Mouse (Mus musculus) adrenal gland, postnatal 36 days (tissue): ENCODE results near the gene Kxd1. TPM values are rescaled to one million over a fixed set of nuclear protein-coding genes. Genes with fewer than 3 reads are reported as not detected.

ENCODE experiments used
- DNase-seq, 2 experiments: peaks; one replicate each; pipeline ENCODE4 v3.0.0; 2021; ENCODE audit warnings: mixed read lengths in 1 of 2
- total RNA-seq, 2 experiments: library from RNA; stranded (reverse); gene quantifications; 2 replicates each; pipeline ENCODE4 v1.2.3; 2021

The Kxd1 gene
- total RNA-seq, 2 experiments from 2014 or later: 63.2 to 89.1 TPM

DNA sequence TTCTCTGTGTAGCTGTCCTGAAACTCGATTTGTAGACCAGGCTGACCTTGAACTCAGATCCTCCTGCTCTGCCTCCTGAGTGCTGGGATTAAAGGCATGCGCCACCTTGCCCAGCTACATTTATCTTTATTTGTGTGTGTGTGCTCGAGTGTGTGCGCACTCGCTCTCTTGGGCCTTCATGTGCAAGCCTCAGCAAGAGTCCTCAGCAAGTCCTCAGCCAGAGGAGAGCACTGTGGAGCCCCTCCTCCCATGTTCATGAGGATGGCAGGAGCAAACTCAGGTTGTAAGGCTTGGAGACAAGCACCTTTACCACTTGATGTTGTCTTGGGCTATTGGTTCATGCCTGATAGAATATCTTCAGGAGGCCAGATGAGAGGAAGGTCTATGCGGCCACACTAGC lies 20.0 kb upstream of the Kxd1 start:
- DNase-seq: no peak

DNA sequence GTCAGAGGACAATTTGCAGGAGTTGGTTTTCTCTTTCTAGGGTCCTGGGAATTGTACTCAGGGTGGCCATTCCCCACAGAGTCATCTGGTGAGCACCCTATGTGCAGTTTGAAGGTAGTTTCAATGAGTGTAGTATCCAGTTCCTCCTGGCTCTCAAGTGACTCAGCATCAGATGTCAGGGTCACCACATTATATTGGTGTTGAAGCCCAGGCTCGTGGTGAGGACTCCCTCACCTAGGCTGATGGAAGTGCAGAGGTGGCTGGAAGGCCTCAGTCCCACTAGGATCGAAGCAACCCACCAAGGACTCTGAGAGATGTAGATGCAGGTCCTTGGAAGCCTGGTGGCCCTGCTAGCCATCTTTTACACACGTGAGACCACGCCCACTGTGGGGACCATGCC lies 18.7 kb upstream of the Kxd1 start:
- DNase-seq: no peak

DNA sequence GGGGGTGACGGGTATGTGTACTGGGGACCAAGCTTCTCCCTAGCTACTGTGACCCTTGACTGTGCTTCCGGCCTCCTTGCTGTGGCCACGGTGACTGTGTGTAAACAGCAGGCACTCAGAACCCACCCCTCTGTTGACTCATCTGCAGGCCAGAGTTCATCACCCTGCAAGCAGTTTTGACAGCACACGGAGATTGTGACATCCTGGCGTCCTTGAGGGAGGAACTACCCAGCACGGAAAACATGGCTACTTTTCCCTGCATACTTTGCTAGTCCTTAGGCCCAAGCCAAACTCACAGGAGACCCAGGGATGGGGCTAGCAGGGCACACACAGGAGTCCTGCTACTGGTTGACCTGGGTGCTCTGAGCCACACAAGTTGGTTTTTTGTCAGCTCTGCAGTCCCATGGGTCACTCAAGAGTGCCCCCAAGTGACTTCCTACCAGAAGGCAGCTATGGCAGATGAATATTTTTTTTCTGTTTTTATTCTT lies 16.5 kb upstream of the Kxd1 start:
- peak; percentile 85 to 86 for DNase-seq

DNA sequence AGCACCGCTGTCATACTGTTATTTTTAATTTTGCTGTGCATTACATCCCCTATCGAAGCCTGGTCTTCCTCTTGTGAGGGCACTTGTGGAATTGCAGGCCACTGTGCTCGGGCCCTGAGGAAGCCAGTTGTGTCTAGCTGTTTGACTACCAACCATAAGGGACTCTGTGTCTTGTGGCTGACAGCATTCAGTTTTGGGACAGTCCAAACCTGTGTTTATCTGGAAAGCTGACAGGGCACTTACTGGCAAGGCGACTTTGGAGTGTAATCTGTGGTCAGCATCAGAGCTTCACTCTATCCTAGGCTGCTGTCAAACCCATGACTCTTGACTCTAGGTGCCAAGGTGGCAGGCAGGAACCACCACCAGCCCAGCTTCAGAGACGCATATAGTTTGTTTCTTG lies 13.3 kb upstream of the Kxd1 start:
- no peak for DNase-seq

DNA sequence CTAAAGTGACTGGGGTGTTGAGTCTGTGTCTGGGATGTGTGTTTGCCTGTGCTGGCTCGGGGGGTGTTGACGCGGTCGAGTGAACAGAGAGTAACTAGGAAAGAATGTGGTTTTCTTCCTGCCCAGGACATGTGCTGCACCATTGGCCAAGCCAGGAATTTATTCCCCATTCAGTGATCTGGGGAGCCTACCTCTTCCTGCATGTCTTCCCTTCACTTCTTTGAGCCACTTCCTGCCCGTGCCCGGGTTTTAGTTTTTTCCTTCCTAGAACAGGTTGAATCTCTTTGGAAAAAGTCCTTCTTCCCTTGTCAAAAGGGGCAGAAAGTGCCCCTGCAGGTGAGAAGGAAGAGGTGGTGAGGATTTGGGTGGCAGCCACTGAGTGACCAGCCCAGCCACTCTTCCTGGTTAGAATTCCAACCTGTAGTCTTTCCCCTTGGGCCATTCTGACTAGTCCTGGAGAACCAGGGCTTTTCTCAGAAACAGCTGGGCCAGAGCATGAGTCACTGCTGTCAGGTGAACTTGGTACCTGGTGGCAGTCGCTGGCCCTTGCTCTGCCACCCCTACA lies 12.8 kb upstream of the Kxd1 start:
- DNase-seq: peak in 1 of 2 experiments; percentile 58

DNA sequence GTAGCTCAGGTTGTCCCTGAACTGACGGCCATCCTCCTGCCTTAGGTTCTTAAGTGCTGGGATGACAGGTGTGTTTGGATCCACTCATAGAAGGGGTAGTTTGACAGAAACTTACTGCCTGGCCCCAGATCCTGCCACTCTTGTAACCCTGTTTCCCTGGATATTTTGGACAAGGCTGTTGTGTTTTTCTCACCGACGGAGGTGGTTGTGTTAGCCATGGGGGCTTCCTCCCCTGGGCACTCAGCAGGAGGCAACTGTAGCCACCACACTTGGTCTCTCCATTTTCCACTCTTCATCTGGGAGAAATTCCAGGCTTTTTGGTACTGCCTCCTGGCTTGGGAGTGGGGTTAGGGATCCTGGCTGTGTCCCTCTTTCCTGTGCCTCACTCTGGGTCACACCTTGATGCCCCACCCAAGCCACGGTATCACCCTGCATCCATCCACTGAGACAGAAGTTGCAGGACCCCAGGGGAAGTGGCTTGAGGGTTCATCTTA lies 12.3 kb upstream of the Kxd1 start:
- DNase-seq: no peak

DNA sequence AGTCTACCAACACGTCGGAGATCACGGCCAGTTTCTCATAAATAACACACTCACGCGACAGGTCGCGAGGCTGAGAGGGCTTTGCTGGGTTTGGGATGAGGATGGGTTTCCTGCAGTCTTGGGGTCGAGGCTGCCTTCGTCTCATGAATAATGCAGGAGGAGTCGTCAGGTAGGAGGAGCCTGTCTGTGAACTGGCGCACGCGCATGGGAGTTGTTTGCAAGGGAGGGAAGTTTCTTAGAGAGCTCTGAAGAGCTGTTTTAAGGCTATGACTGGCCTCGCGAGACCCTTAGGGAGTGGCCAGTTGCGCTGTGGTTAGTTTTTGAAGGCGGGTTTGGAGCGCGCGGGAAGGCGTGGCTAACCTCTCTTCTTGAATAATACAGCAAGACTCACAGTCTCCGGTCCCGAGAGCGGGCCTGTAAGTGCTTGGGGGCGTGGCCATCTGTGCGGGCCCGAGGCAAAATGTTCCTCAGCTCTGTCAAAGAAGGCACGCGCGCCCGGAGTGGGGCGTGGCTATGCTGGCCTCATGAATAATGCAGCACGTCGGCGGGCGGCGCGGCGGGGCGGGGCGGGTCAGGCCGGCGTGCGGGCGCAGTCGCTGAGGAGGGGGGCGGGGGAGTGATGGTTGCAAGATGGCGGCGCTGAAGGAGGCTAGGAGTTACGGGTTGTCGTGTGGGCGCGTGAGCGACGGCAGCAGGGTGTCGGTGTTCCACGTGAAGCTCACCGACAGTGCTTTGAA lies 11.5 kb upstream of the Kxd1 start, which contains the start of gene Ell:
TSS of gene Ell (plus strand) at position 381 of the 737 bp plus-strand sequence.
- peak; percentile 100 for DNase-seq

DNA sequence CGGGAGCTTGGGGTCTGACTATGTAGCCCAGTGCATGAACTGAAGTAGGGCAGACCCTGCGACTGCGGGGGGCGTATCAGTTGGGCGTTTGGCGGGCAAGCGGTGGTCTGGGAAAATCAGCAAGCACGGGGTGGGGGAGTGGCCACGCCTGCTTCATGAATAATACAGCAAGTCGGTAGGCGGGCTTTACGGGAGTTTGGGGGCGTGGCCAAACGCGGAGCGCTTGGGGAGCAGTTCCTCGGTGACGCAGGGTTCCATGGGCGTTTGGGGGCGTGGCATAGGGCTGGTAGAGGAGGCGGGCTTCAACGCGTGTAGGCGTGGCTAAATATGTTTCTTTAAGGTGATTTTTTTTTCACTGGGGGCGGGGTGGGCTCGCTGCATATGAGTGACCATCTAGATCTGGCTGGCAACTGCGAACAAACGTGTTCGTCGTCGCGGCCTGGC lies 10.9 kb upstream of the Kxd1 start:
- DNase-seq: peak; percentile 100

DNA sequence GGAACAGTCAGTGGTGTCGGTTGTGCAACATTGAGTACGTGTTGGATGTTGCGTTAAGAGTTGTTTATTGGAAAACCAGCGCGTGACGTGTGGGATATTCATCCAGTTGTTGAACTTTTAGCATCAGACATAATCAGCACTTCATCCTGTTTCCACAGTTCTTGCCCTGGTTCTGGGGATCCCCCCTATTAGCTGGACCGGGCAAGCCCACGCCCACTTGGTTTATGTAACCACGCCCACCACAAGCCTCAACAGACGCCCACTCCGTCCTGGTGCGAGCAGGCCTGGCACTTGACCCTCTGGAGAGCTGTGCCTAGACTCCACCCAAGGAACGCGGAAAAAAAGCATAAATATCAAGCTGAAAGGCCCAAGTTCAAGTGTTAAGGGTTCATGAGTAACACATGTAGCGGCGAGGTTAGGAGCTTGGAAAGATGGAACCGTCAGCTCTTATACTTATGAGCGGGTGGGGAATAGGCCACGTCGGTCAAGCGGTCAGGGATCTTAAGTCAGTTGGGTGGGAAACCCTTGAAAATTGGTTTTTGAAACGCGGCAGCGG lies 10.3 kb upstream of the Kxd1 start:
- DNase-seq: peak; percentile 69 to 77

DNA sequence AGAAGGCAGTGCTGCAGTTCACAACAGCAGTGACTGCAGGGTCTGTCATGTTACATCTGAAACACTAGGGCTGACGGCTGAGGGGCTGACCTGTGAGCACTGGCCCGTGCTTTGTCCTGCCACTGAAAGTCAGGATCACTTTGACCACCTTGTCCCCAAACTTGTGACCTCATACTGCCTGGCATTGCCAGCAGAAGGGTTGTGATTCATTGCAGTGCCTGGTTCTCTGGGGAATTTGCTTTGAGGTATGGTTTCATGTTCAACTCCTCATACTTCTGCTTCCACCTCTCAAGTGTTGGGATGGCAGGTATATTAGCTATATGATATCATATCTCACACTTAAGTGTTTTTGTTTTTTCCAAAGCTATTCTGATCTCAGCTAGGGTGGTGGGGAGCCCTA lies 7.9 kb upstream of the Kxd1 start:
- DNase-seq: no peak

DNA sequence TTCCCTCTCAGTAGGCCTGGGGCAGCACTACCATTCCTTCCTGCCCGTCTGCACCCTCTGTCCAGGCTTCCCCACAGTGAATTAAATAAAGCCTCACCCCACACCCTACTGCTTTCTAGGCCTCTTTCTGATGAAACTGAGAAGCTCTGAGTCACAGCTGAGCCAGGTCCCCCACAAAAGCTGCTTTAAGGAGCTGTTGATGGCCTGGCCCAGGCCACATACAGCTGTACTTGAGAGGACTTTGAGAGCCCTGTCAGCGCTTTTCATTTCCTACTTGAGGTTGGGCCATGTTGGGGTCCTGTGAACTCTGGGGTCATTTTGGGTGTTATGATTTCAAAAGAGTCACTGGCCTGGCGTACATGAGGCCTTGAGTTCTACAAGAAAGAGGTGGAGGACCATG lies 7.5 kb upstream of the Kxd1 start:
- no peak for DNase-seq

DNA sequence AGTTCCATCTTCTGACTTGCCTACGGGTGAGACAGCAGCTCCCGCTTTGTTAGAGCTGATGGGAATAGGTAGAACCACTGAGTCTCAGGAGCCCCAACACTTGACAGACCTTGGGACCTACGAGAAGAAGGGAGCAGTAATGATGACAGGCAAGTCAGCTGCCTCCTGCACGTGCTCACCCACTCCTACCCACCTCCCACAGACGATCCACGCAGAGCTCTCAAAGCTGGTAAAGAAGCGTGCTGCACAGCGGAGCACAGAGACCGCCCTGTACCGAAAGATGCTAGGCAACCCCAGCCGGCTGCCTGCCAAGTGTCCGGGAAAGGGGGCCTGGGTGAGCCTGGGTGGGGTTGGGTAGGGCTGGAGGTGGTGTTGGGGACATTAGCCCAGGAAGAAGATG lies 6.5 kb upstream of the Kxd1 start:
- DNase-seq: no peak

DNA sequence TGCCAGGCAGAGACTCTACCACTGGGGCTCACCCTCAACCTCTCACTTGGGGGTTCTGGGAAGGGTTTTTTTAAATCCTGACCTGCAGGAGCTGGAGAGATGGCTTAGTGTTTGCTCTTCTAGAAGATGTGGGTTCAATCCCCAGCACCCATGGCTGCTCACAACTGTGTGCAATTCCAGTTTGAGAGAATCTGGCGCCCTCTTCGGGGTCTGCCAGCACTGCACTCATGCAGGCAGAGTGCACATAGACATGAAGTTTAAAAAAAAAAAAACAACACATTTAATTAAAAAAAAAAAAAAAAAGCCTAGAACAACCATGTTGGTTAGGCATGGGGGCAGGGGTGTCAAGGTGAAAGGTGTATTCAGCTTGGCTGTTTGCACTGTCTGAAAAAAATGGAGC lies 2.6 kb upstream of the Kxd1 start:
- DNase-seq: no peak

DNA sequence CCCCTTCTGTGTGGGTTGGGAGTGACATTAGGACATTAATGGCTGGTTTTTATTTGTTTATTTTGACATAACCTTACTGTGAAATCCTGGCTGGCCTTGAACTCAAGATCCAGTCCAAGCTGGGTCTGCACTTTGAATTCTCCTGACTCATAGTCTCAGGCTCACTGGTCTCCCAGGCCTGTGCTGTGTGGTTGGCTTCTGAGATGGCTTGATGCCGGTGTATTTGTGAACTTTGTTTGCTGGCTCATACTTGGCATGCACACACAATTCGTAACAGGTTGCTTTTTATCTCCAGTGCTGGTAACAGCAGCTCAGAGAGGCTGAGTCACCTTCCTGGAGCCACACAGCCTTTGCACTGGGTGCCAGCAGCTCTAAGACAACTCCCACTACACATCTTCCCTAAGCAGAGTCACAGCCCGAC lies 2.0 kb upstream of the Kxd1 start:
- DNase-seq: peak; percentile 67 to 69

DNA sequence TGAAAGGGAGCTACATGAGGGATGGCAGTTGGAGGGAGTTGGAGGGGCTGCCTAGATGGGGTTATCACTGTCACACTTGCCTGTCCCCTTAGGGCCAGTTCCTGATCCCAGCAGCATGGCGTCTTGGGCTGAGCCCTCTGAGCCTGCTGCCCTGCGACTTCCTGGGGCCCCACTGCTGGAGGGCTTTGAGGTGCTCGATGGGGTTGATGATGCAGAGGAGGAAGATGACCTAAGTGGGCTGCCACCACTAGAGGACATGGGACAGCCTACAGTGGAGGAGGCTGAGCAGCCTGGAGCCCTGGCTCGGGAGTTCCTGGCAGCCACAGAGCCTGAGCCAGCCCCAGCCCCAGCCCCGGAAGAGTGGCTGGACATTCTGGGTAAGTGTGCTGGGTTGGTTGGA lies 1.5 kb upstream of the Kxd1 start:
- DNase-seq: no peak

DNA sequence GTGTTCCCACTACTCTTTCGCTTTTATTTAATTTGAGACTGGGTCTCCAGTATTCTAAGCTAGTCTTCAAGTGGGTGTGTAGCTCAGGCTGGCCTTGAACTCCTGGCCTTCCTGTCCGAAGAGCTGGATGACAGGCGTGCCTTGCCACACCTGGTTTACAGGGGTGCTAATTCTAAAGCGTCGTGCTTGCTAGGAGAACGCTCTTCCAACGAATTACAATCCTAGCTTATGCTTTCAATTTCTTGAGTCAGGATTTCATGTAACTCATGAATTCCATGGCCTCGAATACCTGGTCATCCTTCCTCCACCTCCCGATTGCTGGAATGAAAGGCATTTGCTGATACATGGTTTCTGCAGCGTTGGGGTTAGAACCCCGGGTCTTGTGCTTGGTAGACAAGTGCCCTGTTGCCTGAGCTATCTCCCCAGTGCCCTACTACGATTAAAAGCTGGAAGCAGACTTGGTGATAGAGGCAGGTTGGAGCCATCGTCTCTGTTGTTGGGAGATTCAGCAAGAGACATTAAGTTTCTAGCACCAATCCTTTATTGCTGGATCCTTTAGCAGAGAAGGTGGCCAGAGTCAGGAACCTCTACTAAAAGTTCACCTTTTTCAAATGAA lies 534 bp upstream of the Kxd1 start:
- no peak for DNase-seq

DNA sequence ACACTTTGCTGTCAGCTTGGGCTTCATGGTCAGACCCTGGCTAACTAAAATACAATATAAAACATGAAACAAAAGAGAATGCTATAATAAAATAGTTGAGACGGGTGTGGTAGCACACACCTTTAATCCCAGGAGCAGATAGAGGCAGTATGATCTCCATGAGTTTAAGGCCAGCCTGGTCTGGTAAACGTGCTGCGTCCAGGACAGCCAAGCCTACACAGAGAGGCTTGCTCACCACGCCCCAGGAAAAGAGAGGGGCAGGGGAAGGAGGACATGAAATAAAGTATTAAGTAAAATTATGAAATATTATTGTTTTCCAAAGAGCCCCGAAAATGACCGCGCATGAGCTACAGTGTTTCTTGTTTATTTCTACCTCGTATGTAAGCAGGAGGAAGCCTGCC lies 645 bp downstream of the Kxd1 start:
- no peak for DNase-seq

DNA sequence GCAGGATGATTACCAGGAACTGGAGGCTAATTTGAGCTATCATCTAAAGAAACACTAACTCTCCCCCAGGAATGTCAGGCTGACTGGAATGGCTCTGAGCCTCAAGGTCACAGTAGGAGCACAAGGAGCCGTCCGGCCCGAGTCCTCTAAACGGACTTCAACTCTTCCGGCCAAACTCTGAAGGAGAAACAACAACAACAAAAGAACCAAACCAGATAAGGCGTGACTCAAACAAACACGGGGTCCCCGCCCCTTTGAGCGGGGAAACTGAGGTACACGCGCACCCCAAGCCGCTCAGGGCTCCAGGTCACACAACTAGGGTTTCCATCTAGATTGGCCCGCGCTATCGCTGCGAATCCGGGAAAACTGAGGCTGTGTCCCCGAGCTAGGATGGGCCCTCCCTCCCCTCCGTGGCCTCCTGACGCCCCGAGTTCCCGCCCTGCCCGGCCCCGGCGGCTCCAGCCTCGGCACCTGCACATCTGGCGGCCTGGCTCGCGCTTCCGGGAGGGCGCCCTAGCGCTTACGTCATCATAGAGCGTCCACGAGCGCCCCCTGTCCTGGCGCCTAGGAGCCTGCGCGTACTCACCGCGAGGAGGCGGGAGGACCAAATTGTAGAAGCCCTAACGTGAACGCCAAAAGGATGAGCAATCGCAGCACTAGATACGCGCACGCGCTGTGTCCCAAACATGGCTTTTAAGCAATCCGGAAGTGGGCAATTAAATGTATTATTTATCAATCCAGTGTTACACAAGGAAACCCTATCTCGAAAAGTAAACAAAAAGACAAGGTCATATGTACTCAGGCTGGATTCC lies 5.0 kb downstream of the Kxd1 start:
- peak; percentile 96 for DNase-seq

DNA sequence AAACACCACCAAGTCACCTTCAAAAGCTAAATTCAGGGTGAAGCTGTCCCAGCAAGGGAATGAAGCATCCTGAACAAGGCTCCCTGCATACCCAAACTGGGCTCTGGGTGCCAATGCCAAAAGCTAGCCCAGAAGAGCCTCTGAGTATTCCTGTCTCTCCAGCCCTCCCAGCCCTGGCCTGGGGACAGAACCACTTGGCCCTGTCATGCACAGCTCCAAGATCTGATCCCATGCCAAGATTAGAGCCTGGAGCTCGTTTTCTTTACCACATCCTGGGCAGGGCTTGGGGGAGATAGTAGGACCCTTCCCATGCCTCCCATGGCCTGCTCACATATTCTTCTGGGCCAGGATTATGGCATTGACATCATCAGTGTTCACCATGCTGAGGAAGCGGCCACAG lies 8.2 kb downstream of the Kxd1 start:
- no peak for DNase-seq

DNA sequence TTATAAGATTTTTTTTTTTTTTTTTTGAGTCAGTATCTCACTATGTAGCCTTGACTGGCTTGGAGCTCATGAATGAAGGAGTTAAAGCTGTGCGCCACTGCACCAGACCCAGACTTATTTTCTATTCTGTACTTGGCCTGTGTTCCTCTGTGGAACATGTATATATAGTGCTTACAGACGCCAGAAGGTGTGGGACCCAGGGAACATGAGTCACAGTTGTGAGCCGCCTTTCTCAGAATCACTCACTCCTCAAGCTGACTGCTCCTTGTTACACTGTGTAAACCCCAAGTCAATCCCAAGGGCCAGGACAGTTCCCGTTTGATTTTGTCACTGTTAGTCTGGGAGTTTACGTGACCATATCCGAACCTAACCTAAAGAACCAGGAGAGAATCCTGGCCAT lies 8.7 kb downstream of the Kxd1 start:
- no peak for DNase-seq

DNA sequence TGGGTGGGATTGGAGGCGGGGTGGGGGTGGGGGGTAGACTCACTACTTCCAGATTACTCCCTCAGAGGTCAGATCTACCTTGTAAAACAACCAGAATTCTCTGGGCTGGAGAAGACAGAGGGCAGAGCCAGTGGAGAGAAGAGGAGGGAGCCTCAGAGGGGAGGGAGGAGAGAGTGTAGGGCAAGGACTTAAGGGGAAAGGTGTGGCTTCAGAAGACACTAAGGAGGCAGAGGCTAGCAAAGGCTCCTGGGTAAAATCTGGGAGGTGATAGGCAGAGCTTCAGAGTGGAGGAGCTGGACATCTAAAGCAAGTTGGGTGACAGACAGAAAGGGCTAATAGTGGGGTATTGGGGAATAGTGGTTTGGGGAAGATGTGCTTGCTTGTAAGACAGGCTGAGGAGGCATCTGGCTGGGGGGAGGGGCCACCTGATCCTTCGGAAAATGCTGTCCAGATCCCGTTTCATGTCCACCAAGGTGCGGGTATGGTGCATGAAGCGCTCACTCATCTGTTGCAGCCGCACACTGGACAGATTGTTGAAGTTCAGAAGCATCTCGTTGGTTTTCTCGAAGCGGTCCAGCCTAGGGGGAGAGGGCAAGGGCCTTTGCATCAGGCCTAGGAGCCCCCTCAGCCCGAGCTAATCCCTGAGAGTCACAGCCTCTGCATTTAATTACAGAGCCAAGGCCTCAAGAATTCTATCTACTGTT lies 9.7 kb downstream of the Kxd1 start:
- DNase-seq: no peak
